Mouse (Mus musculus) ES-Bruce4 (cell line): ENCODE data around the gene Pdgfc.

Experiments used
- CTCF ChIP-seq: IDR thresholded peaks from one replicate; pipeline ENCODE4 v1.8.1; 2011; ENCODE audit warnings: low read depth, low read length
- EP300 ChIP-seq: IDR thresholded peaks from 2 replicates; pipeline ENCODE4 v1.6.1; 2011; ENCODE audit warnings: low read depth, low read length; ENCODE audit not compliant: insufficient read depth
- POLR2A ChIP-seq: IDR thresholded peaks from one replicate; pipeline ENCODE4 v1.8.1; 2011; ENCODE audit warnings: low read length; ENCODE audit not compliant: insufficient read depth

GRCm38 (mm10) chr3:81036151-81036553, at the start of gene Pdgfc:
- TF ChIP-seq CTCF (no peak), POLR2A (no peak), EP300 (no peak)
